Mouse (Mus musculus): ENCODE measurements at regions not wholly inside any gene's neighbourhood (a gene's known extent, or its start where the extent isn't known, plus 50 kb on each side); places are given as distances from the start of the nearest gene placed in this dataset.

DNA sequence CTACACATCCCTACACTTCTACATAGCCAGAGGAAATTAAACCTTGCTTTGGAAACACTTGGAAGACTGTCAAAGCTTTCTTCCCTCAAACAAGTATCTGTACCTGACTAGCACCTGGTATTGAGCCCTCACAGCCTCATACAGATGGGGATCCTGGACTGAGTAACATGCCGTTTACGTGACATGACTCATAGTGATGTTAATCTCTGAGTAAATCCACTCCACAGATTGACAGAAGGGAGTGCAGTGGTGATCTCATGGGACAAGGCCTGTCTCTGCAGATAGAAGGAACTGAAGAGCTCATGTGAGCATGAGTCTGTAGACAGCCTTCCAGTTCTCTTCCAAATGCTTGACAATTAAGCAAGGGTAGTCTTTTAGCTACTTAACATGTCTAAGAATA, 141.8 kb upstream of the Ccnd2 start:
- in situ Hi-C loops (cut with MboI; ENCODE audit: low sequenced_read_pairs) = no loop called here

DNA sequence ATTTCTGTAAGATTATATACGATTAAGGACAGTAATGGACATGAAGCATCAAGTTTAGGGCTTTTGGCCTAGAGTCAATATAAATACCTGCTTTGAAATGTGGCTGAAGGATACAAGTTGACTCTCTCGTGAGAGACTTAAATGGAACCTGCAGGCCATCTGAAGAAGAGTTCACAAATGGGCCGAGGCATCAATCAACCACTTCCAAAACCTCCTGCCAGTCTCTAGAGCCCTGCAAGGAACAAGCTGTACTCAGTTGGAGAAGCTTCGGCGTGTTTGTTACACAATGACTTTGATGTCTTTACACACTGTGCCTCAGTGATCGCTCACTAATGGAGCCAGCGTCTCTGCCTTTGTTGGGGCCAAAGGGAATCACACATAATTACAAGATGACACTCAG, 146.1 kb upstream of the Ccnd2 start:
- in situ Hi-C loops (cut with MboI; ENCODE audit: low sequenced_read_pairs) = no loop called here

DNA sequence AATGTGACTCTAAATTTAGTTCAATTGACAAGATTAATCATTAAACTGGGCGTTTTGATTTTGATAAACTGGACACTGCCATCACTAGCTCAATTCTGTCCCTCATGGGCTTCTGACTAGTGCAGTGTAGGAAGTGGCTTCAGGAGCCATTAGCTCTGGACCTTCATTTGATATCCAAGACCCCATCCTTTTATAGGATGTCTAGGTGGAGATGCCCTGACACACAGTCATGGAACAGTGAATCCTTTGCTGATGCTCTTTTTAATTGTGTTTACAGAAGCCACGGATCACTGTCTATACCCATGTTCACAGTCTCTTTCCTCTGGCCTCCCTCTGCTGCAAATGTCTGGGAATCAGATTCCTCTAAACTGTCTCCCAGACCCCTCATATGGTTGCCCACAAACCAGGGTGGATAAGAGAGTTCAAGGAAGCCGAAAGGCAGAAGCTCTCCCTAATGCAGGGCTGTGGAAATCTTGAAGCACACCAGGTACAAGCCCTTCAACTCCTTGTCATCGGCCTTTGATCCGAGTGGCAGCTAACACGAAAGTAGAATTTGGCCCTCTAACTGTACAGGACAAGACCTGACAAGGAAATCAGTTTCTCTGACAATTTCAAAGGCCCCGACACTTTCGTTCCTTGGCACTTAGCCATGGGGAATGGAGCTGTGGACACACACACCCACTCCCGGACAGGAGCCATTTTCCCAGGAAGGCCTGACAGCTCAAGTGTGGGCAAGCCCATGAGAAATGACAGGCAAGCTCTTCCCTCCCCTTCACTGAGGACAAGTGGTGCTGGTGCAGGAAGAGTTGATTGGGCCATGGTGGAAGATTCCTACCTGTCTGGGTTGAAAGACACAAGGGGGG, 135.2 kb upstream of the Parp11 start:
- in situ Hi-C loops (cut with MboI; ENCODE audit: low sequenced_read_pairs) = no loop called here

DNA sequence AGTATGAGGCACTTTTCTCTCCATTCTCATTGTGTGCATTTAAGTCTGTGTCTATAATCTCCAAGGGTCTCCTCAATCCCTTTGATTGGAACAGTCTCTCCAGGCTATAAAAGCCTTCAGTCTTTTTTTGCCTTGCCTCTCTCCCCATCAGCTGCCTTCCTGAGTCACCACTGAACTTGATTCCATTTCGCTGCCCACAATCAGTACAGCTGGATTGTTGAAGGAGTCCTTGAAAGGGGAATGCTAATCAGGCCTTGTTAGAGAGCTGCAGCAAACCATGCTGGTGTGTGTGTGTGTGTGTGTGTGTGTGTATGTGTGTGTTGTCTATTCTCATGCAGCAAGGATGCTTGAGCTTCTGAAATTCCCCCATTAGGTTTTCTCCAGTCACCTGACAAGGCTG, 129.3 kb upstream of the Parp11 start:
- in situ Hi-C loops (cut with MboI; ENCODE audit: low sequenced_read_pairs) = no loop called here

DNA sequence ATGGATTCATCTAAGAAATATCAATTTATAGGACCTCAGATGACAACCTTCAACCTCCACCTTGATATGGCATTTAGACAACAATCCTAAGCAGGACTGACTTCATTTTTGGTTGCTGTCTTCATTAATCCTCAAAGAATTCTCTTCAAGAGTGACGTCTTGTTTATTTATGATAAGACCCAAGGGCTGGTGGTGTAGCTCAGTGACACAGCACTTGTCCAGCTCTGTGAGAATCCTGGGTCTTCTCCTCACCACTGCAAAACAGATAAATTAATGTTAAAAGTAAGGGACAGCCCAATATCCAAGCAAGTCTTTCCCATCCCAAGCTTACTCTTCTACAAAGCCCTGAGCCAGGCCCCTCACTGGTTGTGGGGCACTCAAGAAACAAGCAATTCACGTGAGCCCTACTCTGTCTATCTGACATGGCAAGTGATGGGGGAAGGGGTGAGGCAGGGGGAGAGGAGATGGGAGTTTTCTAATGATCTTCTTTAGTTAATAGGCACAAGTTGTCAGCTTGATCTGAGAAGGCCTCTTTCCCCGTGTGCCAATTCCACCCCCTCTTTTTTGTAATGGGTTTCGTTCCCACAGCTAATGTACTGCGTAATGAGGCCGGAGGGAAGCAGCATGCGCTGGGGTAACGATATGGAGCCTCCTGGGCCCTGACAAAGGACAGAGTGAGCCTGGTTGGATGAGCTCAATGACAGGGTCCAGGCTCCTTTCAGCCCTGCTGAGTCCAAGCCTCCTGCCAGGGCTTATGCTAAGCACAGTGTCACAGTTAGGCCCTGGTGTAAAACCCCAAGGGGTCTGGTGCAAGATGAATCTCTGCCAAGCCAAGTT, 127.7 kb upstream of the Parp11 start:
- in situ Hi-C loops (cut with MboI; ENCODE audit: low sequenced_read_pairs) = no loop called here

DNA sequence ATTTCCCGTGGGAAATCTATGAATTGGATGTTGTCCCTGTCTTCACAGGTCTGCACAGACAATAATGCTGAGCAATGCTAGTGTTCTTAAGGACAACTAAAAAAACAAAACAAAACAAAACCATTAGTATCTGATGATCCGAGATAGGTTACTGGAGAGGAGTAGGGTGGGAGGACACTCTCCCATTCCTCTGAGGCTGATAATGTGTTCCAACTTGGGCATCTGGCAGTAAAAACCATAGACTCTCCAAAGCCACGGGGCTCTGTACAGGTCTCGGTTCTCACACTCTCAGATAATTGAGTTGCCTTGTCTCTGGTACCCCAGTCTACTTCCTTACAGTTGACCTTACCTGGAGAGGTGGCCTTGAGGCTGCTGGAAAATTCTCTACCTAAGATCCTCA, 126.0 kb upstream of the Parp11 start:
- in situ Hi-C loops (cut with MboI; ENCODE audit: low sequenced_read_pairs) = no loop called here

DNA sequence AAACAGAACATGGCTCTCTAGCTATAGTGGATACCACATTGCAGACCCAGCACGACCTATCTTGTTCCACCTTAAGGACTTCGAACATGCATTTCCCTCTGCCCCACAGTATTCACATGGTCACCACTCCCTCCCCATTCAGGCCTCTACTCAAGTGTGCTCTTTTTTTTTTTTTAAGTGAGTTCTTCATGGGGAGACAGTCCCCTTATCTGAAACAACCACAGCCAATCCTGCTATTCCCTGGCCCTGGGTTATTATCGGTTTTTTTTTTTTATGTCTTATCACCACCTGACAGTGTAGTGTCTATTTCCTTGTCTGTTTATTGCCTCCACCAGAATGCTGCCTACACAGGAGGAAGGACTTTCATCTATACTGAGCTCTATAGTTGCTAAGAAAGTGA, 125.6 kb upstream of the Parp11 start:
- in situ Hi-C loops (cut with MboI; ENCODE audit: low sequenced_read_pairs) = no loop called here

DNA sequence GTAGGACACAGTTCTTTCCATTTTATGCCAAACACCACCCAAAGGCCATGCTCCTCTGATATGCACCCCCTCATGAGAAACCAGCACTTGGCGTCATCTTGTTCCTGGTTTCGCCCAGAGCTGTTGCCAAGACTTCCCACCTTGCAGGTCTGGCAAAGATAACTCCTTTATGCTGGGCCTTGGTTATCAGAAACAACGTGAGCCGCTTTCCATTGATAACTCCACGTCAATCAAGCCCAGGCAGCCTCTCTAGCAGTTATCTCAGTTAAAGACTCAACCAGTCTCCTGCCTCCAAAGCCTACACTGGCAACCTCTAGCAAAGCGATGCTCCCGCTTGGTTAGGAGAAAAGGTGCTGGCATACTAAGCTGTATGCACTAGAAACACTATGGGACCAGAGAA, 124.2 kb upstream of the Parp11 start:
- in situ Hi-C loops (cut with MboI; ENCODE audit: low sequenced_read_pairs) = no loop called here

DNA sequence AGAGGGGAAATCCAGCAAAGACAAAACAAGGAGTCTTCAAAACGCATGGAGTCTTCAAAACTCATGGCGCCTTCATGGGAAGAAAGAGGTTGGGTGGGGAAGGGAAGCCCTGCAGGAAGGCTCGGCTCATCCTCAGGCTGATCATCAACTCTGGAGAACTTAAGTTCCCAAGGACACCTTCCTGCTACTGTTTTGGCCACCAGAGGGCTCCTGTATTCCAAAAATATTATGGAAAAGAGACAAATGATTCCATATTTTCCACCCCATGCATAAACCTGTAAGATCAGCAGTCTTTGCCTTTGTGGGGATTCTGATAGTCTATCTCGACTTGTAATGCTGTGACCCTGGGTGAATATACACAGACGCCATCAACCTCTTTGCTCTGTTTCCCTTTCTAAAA, 121.7 kb upstream of the Parp11 start:
- in situ Hi-C loops (cut with MboI; ENCODE audit: low sequenced_read_pairs) = no loop called here

DNA sequence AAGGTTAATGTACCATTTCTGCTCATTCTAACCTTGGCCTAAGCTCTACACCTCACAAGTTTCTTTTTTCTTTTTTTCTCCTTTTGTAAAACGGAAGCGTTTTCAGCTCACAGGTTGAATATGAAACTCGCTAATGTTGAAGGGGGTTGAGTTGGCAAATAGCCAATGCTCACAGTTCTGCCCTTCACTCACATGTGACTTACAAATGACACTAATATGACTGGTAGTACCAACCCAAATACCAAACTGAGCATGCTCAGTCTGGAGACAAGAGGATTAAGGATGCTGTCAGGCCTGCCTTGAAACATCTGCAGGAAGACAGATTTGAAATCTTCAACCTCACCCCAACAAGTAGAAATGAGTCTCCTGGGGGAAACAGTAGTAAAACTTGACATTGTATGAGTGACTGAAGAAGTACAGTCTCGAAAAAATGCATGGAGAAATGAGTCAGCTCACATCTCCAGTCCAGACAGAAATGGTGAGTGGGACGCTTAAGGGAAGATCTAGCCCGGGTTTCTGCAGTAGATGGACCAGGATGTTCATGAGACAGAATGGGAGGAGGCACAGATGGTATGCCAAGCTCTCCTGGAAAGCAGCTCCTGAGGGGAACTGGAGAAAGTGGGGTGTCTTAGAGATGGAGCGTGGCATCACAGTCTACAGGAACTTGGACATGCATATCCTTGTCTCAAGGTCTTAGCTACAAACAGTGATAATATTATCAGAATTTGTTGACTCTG, 120.9 kb upstream of the Parp11 start:
- in situ Hi-C loops (cut with MboI; ENCODE audit: low sequenced_read_pairs) = no loop called here

DNA sequence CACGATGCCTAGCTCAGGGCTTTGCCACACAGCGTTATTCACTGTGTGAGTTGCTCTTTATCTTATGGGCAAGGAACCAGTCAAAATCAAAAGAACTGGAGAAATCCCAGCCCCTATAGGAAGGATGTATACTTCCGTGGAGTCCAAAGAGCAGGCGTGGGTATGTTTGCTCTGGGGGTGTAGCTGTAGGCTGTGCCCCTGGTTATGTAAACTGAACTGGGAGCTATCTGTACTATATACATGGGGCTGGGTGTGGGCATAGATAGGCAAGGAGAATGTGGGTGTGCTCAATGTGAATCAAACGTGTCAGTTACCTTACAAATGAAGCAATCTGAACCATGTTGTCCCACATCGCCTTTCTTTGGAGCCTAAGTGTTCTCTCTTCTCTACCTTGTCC, 120.3 kb upstream of the Parp11 start:
- in situ Hi-C loops (cut with MboI; ENCODE audit: low sequenced_read_pairs) = no loop called here

DNA sequence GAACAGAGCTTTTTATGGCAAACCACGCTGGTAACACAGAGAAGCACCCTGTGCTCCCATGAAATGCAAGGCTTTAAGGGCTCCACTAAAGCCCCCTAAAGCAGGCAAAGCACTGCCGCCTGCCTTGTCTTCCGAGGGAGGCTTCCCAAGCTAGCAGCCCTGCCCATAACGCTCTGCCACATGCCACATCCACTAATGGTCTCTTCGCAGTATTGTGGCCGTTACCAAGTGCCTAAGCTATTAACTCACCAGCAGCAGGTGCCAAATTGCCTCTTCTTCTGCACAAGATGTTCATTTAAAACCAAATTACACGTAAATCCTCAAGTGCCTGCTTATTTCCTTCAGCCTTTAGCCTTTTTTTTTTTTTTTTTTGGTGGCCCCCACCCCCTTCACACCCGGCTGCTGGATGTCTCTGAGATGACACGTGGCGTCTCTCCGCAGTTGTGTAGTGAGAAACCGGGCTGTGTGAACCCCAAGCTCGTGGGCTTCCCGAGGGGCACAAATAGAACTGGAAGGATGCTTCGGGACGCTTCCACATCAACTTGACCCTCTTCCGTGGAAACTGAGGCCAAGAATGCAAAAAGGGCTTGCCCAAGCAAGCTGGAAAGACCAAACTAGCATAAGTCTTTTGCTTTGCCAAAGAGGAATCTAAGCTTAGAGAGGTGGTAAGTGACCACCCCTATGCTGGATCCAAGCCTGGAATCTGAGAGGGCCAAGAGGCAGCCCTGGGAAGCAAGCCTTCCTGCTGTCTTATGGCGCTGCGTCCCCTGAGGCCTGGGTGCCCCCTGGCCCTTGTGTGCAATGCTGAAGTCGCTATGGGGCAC, 117.2 kb upstream of the Parp11 start:
- in situ Hi-C loops (cut with MboI; ENCODE audit: low sequenced_read_pairs) = no loop called here

DNA sequence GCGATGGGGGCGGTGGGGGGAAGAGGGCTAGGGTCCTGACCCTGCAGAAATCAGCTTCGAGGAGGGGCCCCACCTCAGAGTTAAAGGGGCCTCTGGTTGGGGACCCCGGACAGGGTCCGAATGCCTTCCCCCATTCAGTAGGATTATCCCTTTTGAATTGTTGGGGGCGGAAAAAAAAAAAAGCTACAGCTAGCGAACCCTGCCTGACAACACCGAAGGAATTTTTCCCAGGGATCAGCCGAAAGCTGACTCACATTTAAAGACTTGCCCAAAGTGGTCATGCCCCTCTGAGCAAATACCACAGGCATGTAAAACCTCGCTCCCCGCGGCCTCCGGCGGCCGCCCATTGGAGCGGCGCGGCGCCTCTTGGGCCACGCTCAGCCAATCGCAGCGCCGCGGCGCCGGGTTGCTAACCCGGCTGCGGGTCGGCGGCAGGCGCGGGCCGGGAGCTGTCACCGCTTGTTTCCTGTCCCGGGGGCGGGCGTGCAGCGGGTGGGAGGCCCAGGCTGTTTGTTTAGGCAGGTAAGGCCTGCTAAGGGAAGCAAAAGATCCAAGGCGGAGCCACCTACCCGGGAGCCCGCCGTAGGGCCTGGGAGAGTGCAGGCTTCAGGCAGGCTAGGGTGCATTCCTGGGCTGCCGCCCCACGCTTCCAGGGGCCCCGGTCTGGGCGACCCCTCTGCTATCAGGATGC, 116.5 kb upstream of the Parp11 start:
- in situ Hi-C loops (cut with MboI; ENCODE audit: low sequenced_read_pairs) = no loop called here

DNA sequence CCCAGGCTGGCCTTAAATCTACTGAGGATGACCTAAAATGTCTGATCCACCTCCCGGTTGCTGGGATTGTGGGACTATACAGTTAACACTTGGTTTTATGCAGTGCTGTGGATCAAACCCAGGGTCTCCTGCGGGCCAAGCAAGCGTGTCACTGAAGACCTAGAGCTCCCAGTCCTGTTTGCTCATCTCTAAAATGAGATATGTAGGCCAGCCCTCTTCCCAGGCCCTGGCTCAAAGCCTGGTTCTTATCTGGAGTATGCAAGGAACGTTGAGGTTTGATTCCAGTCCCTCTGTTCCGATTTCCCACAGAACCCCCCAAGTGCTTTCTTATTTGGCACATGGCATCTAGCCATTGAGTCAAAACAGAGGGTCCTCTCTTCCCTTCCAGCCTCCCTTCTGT, 115.5 kb upstream of the Parp11 start:
- in situ Hi-C loops (cut with MboI; ENCODE audit: low sequenced_read_pairs) = no loop called here

DNA sequence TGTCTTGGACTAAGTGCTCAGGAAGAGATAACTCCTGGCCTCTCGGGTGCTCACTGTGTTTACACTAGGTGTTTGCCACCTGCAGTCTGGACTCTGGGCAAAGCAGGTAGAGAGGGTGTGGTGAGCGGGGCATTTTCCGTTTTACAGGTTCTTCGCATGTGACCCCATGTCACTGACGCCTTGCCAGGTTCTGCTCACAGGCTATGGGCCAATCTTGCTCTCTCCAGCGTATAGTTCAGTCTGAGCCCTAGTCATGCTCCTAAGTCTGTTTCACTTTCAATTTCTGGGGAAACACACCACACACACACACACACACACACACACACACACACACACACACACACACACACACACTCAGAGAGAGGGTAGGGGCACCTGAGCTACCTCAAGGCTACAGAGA, 112.4 kb upstream of the Parp11 start:
- in situ Hi-C loops (cut with MboI; ENCODE audit: low sequenced_read_pairs) = no loop called here

DNA sequence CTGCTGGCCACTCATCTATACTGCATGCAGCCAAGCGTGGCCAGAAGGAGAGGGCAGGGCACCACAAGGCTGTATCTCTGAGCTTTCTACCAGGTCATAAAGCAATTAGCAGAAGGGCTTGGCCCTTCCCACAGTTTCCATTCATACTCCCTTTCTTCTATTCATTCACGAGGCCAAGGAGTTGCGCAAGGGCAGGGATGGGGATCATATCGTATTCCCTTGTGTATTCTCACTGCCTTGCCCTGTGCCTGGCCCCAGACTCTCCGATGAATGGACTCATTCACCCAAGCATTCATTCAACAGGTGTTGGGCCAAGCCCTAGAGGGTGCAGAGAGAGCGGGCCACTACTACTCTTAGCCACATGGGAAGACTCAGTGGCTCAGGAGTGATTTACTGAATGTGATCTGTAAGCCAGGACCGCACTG, 111.2 kb upstream of the Parp11 start:
- in situ Hi-C loops (cut with MboI; ENCODE audit: low sequenced_read_pairs) = no loop called here

DNA sequence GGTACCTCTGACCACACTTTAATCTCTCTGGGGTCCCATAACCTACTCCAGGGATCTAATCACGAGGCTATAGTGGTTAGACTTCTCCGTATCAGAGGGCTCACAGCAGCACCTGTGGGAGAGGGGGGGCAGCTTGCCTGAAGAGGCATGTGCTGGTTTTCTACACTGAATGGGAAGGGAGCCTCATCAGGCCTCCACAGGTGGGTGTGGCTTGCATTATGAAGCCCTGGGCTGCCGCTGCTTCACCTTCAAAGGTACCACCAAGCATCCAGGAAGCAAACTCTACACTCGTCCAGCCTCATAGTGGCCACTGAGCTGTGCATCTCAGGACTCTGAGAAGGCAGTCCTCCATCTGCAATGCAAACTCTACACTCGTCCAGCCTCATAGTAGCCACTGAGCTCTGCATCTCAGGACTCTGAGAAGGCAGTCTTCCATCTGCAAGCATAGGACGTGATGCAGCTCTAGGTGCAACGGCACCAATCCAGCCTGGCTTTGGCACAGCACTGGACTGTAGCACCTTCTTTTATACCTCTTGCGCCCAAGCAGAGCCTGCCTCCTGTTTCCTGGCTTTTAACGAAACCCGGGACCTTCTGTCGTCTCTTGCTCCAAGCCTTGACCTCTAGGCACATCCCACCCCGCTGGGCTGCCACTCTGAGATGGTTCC, 110.5 kb upstream of the Parp11 start:
- in situ Hi-C loops (cut with MboI; ENCODE audit: low sequenced_read_pairs) = no loop called here

DNA sequence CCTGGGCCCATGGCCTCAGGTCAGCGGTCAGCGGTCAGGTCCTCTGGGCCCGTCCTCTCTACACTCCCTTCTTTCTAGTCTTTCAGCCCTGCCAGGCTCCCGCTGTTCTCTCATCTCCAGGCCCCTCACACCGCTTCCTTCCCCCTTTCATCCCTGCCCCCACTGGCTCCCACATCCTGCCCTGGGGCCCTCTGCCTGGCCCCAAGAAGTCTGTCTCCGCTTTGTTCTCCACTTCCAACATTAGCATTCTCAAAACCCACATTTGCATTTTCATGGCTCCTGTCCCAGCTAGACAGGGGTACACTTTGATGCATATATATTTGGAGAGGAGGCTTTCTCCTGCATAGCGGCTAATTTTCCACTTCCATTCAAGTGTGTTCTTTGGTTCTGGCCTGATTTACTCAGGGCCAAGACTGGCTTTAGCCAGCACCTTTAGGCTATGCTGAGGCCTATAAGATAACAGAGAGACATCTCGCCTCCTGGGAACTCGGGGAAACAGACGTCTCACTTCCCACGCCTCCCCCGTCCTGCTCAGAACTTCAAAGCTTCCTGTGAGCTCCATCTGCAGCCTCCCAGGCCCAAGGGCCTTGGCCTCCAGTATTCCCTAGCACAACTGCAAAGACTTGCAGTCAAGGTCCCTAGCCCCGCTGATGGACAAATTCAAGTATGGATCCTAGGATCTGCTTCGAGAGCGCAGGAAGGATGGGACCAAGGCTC, 109.8 kb upstream of the Parp11 start:
- in situ Hi-C loops (cut with MboI; ENCODE audit: low sequenced_read_pairs) = no loop called here

DNA sequence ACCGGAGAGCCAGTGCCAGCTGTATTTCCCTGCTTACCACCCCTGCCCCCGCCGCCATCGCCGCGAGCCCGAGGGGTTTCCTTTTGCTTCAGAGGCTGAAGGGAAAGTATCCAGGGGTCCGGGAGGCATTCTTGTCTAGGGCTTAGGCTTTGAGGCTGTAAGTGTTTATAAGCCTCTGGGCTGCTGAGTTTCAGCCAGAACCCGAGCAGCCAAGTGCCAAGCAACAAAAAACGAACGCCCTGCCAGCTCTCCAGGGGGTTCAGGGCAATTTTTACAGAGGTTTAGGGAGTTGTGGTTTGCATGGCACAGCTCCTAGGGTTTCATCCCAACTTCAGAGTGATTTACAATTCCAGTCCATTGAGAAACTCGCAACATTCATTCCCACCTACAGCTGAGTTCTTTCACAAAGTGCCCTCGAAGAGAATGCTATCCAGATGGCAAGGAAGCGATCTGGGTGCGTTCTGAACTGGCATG, 109.2 kb upstream of the Parp11 start:
- in situ Hi-C loops (cut with MboI; ENCODE audit: low sequenced_read_pairs) = no loop called here

Measured in CH12F3 (cell line).